Mouse (Mus musculus): Measurements from ENCODE around the gene Ubash3b. TPM values are rescaled to one million over a fixed set of nuclear protein-coding genes. Genes with fewer than 3 reads are reported as not detected.
A peak's percentile ranks its signal among the peaks of the same experiment; 100 is the strongest.

The Ubash3b gene
- polyA plus RNA-seq, 1 experiment from 2014 or later, result 24.1 TPM

DNA sequence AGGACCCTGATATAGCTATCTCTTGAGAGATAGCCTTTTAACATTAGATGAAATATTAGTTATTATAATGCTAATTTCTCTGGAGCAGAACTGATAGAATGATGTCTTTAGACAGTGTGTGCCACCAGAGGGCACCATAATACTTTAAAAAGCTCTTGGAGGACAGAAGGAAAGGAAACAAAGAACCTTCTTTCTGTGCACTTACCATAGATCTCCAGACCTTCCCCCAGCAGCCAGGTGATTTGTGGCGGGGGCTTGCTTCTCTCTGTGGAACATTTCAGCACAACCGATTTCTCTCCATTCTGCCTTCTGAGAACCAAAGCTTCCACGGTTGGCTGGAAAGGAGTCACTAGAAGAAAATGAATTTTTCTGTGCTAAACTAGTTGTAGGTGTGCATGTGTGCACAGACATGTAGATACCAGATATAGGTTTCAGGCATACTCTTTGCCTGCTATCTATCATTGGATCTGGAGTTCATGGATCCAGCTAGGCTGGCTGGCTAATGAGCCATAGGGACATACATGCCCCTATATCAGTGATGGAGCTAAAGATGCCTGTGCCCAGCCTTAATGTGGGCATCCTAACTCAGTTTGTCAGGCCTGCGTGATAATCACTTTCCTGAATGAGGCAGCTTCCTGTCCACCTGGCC, 171.4 kb downstream of the Ubash3b start:
- ATAC-seq (ENCODE audit: low FRiP score, low read depth), result peak; percentile 82
- no peak overlapping the region for H3K27ac ChIP-seq
- H3K4me1 ChIP-seq, result peaks cover 3% of the 10 kb centered on the region; the same call in 1 of the 2 replicates
- 31% methylated on average over 4 of the region's 4 CpGs for WGBS
- H3K36me3 ChIP-seq, result no peaks in the 10 kb centered on the region
- no peaks in the 10 kb centered on the region for H3K9me3 ChIP-seq
- no peak overlapping the region for H3K4me2 ChIP-seq (replicated peaks)
- no peaks in the 10 kb centered on the region for H3K27me3 ChIP-seq (replicated peaks)
- no peak overlapping the region for H3K4me3 ChIP-seq
- H3K9ac ChIP-seq, result no peak overlapping the region

DNA sequence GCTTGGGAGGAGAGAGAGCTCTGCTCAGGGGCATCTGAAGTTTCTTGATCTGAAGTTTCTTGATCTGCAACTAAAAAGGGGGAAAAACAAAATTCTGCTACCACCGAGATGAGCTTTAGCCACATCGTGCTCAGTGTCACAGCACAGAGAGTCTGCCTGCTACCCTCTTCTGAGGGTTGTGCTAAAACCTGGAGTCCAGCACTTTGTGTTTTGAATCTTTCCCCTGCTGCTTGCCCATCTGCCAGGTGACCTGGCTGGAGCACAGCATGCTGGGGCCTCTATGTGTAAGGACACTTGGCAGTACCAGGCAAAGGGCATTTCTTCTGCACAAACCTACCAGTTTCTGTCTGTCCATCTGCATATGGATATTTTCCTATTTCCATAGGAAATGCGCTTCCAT, 177.2 kb downstream of the Ubash3b start:
- no peak overlapping the region for H3K27ac ChIP-seq
- ATAC-seq (ENCODE audit: low FRiP score, low read depth), result no peak
- H3K9ac ChIP-seq, result no peak overlapping the region
- 78% methylated on average over 3 of the region's 3 CpGs for WGBS
- H3K4me2 ChIP-seq (replicated peaks), result no peak overlapping the region
- H3K4me1 ChIP-seq, result no peaks in the 10 kb centered on the region
- no peaks in the 10 kb centered on the region for H3K36me3 ChIP-seq
- H3K4me3 ChIP-seq, result no peak overlapping the region
- H3K27me3 ChIP-seq (replicated peaks), result no peaks in the 10 kb centered on the region
- no peaks in the 10 kb centered on the region for H3K9me3 ChIP-seq

DNA sequence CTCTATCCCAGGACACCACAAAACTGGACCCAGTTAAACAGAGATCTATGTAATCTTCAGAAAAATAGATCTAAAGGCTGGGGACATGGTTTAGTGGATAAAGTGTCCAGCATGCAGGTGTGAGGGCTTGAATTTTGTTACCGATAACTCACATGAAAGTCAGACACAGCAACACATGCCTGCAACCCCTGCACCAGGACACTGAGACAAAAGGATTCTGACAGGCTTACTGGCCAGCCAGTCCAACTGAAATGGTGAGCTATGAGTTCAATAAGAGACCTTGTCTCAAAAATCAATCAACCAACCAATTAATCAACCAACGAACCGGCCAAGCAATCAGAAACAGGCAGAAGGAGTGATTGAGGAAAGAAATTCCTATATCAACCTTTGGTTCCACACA, 177.7 kb downstream of the Ubash3b start:
- no peak for ATAC-seq (ENCODE audit: low FRiP score, low read depth)
- Histone ChIP-seq H3K27me3 (replicated peaks) (no peaks in the 10 kb centered on the region), H3K36me3 (no peaks in the 10 kb centered on the region), H3K4me3 (no peak overlapping the region), H3K27ac (no peak overlapping the region), H3K4me1 (no peaks in the 10 kb centered on the region), H3K4me2 (replicated peaks) (no peak overlapping the region), H3K9me3 (no peaks in the 10 kb centered on the region), H3K9ac (no peak overlapping the region)
- 95% methylated on average over 3 of the region's 3 CpGs for WGBS

DNA sequence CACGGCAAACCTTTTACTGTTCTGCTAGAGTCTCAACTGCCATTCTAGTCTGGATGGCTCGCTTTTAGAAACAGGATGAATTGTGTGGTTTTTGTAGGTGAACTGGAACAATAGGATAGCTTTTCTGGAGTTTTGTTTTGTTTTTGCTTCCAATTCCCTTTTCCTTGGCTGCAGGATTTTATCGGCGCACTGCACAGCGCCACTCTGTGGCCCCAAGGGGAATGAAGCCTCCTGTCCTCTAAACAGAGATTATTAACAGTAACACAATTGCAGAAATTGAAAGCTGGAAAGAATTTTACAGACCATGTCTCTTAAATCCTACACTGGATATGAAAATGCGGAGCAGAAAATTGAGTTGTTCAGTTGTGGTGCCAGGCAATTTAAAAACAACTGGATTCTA, 179.0 kb downstream of the Ubash3b start:
- H3K27ac ChIP-seq, result no peak overlapping the region
- H3K4me1 ChIP-seq, result no peaks in the 10 kb centered on the region
- 38% methylated on average over 6 of the region's 6 CpGs for WGBS

DNA sequence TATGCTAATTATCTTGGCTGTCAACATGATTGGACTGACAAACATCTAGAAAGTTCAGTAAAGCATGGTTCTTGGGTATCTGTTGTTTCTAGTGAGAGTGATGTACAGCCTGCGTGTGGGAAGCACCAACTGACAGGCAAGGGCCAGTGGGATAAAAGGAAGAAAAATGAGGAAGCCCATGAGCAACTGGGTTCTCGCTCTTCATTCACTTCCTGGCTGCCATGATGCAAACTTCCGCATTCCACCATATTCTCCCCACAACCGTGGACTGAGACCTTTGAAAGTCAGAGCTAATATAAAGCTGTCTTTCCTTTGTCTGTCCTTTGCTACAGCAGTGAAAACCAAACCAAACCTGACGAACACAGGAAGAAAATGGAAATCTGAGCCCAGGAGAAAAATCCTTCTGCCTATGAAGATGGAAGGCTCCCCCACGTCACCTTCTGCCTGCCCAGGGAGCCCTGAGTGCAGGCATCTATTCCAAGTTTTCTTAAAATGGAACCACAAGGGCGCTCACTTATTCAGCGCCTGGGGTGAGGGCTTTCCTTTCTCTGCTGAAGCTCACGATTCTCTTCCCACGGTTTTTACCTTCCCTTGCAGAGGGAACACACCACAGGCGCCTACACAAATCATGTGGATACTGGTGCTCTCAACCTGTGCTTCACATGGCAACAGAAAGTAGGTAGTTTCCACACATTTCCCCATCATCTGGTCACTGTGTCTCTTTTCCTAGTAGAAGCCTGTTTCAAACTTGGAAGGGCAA, 187.3 kb downstream of the Ubash3b start:
- H3K4me1 ChIP-seq, result no peaks in the 10 kb centered on the region
- WGBS, result 77% methylated on average over 11 of the region's 11 CpGs
- no peak overlapping the region for H3K4me2 ChIP-seq (replicated peaks)
- H3K36me3 ChIP-seq, result no peaks in the 10 kb centered on the region
- no peaks in the 10 kb centered on the region for H3K9me3 ChIP-seq
- H3K9ac ChIP-seq, result no peak overlapping the region
- H3K4me3 ChIP-seq, result no peak overlapping the region
- ATAC-seq (ENCODE audit: low FRiP score, low read depth), result no peak
- no peak overlapping the region for H3K27ac ChIP-seq
- H3K27me3 ChIP-seq (replicated peaks), result no peaks in the 10 kb centered on the region

More for the DNA sequence above, 179.0 kb downstream of the Ubash3b start:
- no peaks in the 10 kb centered on the region for H3K36me3 ChIP-seq
- H3K9ac ChIP-seq, result no peak overlapping the region
- no peaks in the 10 kb centered on the region for H3K9me3 ChIP-seq
- no peak overlapping the region for H3K4me2 ChIP-seq (replicated peaks)
- ATAC-seq (ENCODE audit: low FRiP score, low read depth), result no peak
- H3K27me3 ChIP-seq (replicated peaks), result no peaks in the 10 kb centered on the region
- H3K4me3 ChIP-seq, result no peak overlapping the region

DNA sequence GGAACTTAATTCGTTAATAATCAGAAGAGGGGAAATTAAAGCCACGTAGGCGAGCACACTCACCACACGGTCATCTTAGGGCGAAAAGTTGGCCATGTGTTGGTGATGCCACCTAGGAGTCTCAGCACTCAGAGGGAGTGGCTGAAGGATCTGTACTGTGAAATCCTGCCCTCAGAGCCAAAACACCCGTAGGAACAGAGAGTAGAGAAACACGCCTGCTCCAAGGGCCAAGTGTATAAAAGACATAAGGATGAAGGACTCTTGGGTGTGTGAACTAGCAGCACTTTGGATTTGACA, 197.1 kb downstream of the Ubash3b start:
- no peak overlapping the region for H3K9ac ChIP-seq
- peaks cover 38% of the 10 kb centered on the region for H3K27me3 ChIP-seq (replicated peaks)

DNA sequence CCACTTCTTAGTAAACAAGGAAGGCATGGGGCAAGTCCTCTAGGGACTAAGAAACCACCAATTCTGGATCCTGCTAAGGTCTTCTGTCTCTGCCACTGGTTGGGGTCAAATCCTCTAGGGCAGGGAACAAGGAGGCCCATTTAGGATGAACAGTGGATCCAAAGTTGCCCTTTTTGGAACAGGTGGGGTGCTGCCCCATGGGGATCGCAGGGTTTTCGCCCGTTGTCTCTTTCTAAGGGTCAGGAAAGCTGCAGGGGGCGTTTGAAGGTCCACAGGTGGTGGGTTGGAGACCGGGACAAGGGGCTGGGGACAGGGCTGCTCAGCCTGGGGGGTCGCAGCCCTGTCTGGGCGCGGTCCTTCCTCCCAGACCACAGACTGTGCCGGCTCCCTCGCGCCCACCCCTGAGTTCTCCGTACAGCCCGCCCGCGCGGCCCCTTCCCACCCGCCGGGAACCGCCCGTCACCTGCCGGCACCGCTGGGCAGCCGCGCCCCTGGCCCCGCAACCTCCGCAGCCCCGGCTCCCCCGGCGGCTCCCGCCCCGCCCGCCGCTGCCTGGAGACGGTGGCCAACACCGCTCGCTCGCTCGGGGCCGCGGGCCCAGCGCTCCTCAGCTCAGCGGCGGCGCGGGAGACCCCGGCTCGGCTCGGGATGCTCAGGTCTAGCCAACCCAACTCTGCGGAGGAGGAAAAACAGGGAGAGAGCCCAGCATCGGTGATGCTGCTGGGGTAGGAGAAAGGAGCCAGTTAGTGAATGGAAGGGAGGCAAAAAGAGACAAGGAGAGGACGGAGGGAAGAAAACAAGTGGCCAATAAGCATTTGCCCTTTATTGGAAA, 197.7 kb downstream of the Ubash3b start, which contains the start of gene Jhy:
Jhy (minus strand) TSS at position 533 of the 832 bp plus-strand sequence.
- Histone ChIP-seq H3K27me3 (replicated peaks) (peaks cover 38% of the 10 kb centered on the region), H3K9ac (peak within 1 kb of the TSS; percentile 68), H3K4me3 (peak within 1 kb of the TSS; percentile 51), H3K27ac (no peak within 1 kb of the TSS), H3K9me3 (no peaks in the 10 kb centered on the region), H3K36me3 (no peaks in the 10 kb centered on the region), H3K4me2 (replicated peaks) (peak within 1 kb of the TSS; percentile 97), H3K4me1 (peaks cover 10% of the 10 kb centered on the region)
- peak; percentile 56; the same call in 1 of the 2 replicates for ATAC-seq (ENCODE audit: low FRiP score, low read depth)
- 1% methylated on average over 50 of the region's 51 CpGs for WGBS

More for the DNA sequence above, 197.1 kb downstream of the Ubash3b start:
- WGBS, result 19% methylated on average over 7 of the region's 7 CpGs
- peaks cover 10% of the 10 kb centered on the region for H3K4me1 ChIP-seq
- no peaks in the 10 kb centered on the region for H3K9me3 ChIP-seq
- H3K27ac ChIP-seq, result no peak overlapping the region
- ATAC-seq (ENCODE audit: low FRiP score, low read depth), result no peak
- no peaks in the 10 kb centered on the region for H3K36me3 ChIP-seq
- H3K4me2 ChIP-seq (replicated peaks), result peak overlapping the region; percentile 97
- peak overlapping the region; percentile 51 for H3K4me3 ChIP-seq

DNA sequence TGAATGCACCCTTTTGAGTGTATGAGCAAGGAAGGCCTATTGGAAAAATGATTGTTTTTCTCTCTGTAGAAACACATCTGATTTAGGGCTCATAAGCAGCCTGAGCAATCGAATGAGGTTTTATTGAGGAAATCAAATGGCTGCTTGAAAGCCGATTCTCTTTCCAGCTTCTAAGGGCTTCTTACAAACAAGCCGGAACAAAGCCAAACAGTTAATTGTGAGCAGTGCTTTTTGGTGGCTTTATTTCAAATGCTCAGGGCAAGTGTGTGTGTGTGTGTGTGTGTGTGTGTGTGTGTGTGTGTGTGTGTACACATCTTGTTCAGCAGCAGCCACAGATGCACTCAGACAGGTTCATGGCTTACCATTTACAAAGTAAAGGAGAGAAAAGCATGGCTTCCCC, 200.1 kb downstream of the Ubash3b start:
- Histone ChIP-seq H3K4me3 (no peak overlapping the region), H3K9ac (no peak overlapping the region), H3K9me3 (no peaks in the 10 kb centered on the region), H3K36me3 (no peaks in the 10 kb centered on the region), H3K4me1 (peaks cover 10% of the 10 kb centered on the region), H3K27ac (no peak overlapping the region), H3K27me3 (replicated peaks) (peaks cover 35% of the 10 kb centered on the region), H3K4me2 (replicated peaks) (no peak overlapping the region)
- no peak for ATAC-seq (ENCODE audit: low FRiP score, low read depth)
- WGBS, result 48% methylated on average over 3 of the region's 3 CpGs

Other genes starting within 250 kb of the Ubash3b start
- gene Jhy, start 197.6 kb downstream of the Ubash3b start, polyA plus RNA-seq (2016; fragmentation: Nextera tagmentation; extraction: Ambion mirVana), result 0.98 and 1.1 TPM in 2 replicates
- 0.18 TPM in 1 of 2 replicates, not detected in the other for gene Crtam, start 157.1 kb downstream of the Ubash3b start, polyA plus RNA-seq (2016; fragmentation: Nextera tagmentation; extraction: Ambion mirVana)

Data from neural tube, embryonic 12.5 days (tissue).